Mouse (Mus musculus): ENCODE measurements around the gene Catspere2. TPM values are rescaled to one million over a fixed set of nuclear protein-coding genes. Genes with fewer than 3 reads are reported as not detected.
"Not testable (repeated sequence)": the region's sequence is repeated elsewhere in the genome, so short reads cannot be mapped to it uniquely, and the experiment has no call there.

Gene Catspere2
- total and polyA plus RNA-seq, 2 experiments from 2014 or later = 0.12 TPM; not detected in 1

DNA sequence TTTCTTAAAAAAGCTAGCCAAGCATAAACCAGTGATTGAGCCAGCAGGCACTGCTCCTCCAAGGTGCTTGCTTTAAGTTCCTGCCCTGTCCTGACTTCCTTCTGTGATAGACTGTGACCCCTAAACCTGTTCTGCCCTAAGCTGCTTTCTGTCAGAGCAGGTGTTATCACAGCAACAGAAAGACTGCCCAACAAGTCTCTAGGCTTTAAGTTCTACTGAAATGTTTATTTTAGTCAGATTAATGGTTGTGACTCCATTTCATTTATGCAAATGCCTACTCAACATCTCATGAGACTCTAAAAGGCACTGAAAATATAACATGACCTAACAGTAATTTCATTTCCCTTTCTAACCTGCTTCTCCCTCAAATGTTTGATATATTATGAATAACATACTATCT, 202.4 kb downstream of the Catspere2 start:
- ATAC-seq (ENCODE audit: insufficient read depth, low read depth) (no peak), DNase-seq (ENCODE audit: low spot score) (no peak)
- H3K4me3 ChIP-seq (ENCODE audit: low read depth, low read length) = no peak overlapping the region
- TF ChIP-seq EP300 (IDR thresholded peaks at IDR 0.05; ENCODE audit: low read depth) = no peak
- no peak for TF ChIP-seq CTCF (IDR thresholded peaks at IDR 0.05; ENCODE audit: low read depth)
- H3K4me1 ChIP-seq (ENCODE audit: control insufficient read depth, insufficient read depth) = peaks cover 13% of the 10 kb centered on the region; the same call in 1 of the 2 replicates
- no peak overlapping the region for H3K4me2 ChIP-seq (ENCODE audit: low read depth, low read length)
- H3K9ac ChIP-seq (replicated peaks; ENCODE audit: low read depth, low read length) = no peak overlapping the region
- H3K27me3 ChIP-seq (ENCODE audit: control insufficient read depth, insufficient read depth, low read length) = no peaks in the 10 kb centered on the region
- H3K9me3 ChIP-seq (replicated peaks; ENCODE audit: control insufficient read depth, low read length) = no peaks in the 10 kb centered on the region
- H3K27ac ChIP-seq (ENCODE audit: low read depth) = no peak overlapping the region
- no peaks in the 10 kb centered on the region for H3K36me3 ChIP-seq (replicated peaks; ENCODE audit: control insufficient read depth, insufficient read depth, low read length)

DNA sequence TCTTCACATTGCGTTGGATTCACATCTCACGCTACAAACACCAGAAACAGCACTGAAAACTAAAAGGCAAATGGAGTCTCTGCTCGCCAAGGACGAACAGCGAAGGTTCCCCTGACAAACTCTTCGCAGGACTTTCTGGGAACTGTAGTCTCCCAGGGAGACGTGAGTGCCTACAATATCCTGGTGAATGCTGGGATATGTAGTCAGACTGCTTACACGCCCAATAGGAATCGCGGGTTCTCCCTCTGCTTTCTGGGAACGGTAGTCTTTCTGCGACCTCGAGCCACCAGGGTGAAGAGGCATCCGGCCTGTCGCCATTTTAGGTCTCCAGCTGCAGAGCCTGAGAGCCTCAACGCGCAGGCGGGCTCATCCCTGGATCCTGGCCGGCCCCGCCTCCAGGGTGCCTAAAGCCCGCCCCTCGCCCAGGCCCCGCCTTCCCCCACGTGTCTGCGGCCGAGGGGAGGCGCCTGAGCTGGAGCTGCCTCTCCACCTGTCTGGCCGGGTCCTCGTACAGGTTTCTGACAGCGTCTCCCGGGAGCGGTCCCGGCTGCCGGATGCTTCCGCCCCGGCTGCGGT, 204.1 kb downstream of the Catspere2 start, which contains the start of gene Desi2:
TSS of gene Desi2 (plus strand) at position 202 of the 576 bp plus-strand sequence.
- DNase-seq (ENCODE audit: low spot score) (peak; percentile 100), ATAC-seq (ENCODE audit: insufficient read depth, low read depth) (peak; percentile 99)
- Histone ChIP-seq H3K4me1 (ENCODE audit: control insufficient read depth, insufficient read depth) (peaks cover 15% of the 10 kb centered on the region; the same call in 1 of the 2 replicates), H3K4me2 (ENCODE audit: low read depth, low read length) (peak within 1 kb of the TSS; percentile 85), H3K4me3 (ENCODE audit: low read depth, low read length) (peak within 1 kb of the TSS; percentile 72), H3K27ac (ENCODE audit: low read depth) (peak within 1 kb of the TSS; percentile 93), H3K9ac (replicated peaks; ENCODE audit: low read depth, low read length) (peak within 1 kb of the TSS; percentile 66)
- peak; percentile 7; the same call in 1 of the 2 replicates for TF ChIP-seq CTCF (IDR thresholded peaks at IDR 0.05; ENCODE audit: low read depth)
- H3K9me3 ChIP-seq (replicated peaks; ENCODE audit: control insufficient read depth, low read length); H3K27me3 ChIP-seq (ENCODE audit: control insufficient read depth, insufficient read depth, low read length); H3K36me3 ChIP-seq (replicated peaks; ENCODE audit: control insufficient read depth, insufficient read depth, low read length): not testable (repeated sequence)
- under 1% methylated on average over 27 of the region's 37 CpGs for WGBS

DNA sequence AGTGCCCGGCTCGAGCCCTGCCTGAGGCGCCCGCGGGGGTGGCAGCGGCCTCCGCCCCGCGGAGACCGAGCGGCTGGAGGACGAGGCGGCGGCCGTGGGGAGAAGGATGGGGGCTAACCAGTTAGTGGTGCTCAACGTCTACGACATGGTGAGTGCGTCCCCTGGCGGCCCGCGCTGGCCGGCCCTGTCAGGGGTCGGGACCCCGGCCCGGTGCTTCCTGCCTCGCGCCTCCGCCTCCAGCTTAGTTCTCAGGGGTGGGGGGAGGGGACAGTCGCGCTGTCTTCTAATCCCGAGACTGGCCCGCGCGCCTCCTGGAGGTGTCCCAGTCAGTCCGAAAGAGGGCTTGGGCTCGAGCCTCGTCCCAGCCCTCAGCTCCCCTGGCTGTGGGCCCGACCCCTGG, 204.6 kb downstream of the Catspere2 start:
- peak overlapping the region; percentile 93 for H3K27ac ChIP-seq (ENCODE audit: low read depth)
- peak overlapping the region; percentile 66 for H3K9ac ChIP-seq (replicated peaks; ENCODE audit: low read depth, low read length)
- H3K9me3 ChIP-seq (replicated peaks; ENCODE audit: control insufficient read depth, low read length); H3K27me3 ChIP-seq (ENCODE audit: control insufficient read depth, insufficient read depth, low read length); H3K36me3 ChIP-seq (replicated peaks; ENCODE audit: control insufficient read depth, insufficient read depth, low read length): not testable (repeated sequence)
- ATAC-seq (ENCODE audit: insufficient read depth, low read depth) (peak; percentile 47), DNase-seq (ENCODE audit: low spot score) (peak; percentile 34)
- WGBS = under 1% methylated on average over 26 of the region's 38 CpGs
- H3K4me2 ChIP-seq (ENCODE audit: low read depth, low read length) = peak overlapping the region; percentile 60
- TF ChIP-seq CTCF (IDR thresholded peaks at IDR 0.05; ENCODE audit: low read depth) = peak; percentile 35
- peak overlapping the region; percentile 72 for H3K4me3 ChIP-seq (ENCODE audit: low read depth, low read length)
- peaks cover 15% of the 10 kb centered on the region; the same call in 1 of the 2 replicates for H3K4me1 ChIP-seq (ENCODE audit: control insufficient read depth, insufficient read depth)

GRCm38 (mm10) chr1:178188386-178188785, 205.2 kb downstream of the Catspere2 start:
- no peaks in the 10 kb centered on the region for H3K9me3 ChIP-seq (replicated peaks; ENCODE audit: control insufficient read depth, low read length)
- H3K4me1 ChIP-seq (ENCODE audit: control insufficient read depth, insufficient read depth) = peaks cover 15% of the 10 kb centered on the region; the same call in 1 of the 2 replicates
- 7% methylated on average over 11 of the region's 13 CpGs for WGBS
- peak overlapping the region; percentile 65 for H3K9ac ChIP-seq (replicated peaks; ENCODE audit: low read depth, low read length)
- peak overlapping the region; percentile 43 for H3K27ac ChIP-seq (ENCODE audit: low read depth)
- ATAC-seq (ENCODE audit: insufficient read depth, low read depth) (no peak), DNase-seq (ENCODE audit: low spot score) (no peak)
- no peaks in the 10 kb centered on the region for H3K36me3 ChIP-seq (replicated peaks; ENCODE audit: control insufficient read depth, insufficient read depth, low read length)
- H3K4me3 ChIP-seq (ENCODE audit: low read depth, low read length) = peak overlapping the region; percentile 50
- H3K4me2 ChIP-seq (ENCODE audit: low read depth, low read length) = peak overlapping the region; percentile 85
- no peaks in the 10 kb centered on the region for H3K27me3 ChIP-seq (ENCODE audit: control insufficient read depth, insufficient read depth, low read length)
- TF ChIP-seq CTCF (IDR thresholded peaks at IDR 0.05; ENCODE audit: low read depth) (no peak), EP300 (IDR thresholded peaks at IDR 0.05; ENCODE audit: low read depth) (no peak)

DNA sequence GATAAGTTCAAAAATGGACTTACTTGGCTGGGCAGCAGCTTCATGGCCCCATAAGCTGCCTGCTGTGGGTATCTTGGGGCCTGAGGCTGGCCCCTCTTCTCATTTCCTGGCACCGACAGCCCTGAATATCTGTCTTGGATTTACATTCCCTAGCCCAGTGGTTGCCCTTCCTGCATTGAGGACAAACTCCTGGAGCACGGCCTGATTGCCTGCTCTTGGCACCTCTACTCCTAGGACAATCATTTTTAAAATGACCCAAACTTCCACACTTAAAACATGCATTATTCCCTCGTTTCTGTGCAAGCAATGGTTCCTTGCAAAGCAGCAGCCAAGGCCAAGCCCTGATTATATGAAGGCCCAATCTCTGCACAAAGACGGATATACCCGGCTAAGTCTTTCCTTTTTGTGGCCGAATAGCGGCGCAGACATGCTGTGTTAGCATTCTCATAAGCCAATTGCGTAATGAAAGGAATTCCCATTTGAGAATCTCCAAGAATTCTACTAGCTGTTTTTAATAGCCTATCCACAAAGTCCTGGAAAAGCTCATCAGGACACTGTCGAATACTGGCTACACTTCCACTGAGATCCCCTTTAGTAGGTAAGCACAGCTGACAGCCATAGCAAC, 222.6 kb downstream of the Catspere2 start:
- ATAC-seq (ENCODE audit: insufficient read depth, low read depth) (peak; percentile 30; the same call in 1 of the 2 replicates), DNase-seq (ENCODE audit: low spot score) (peak; percentile 32)
- WGBS = 52% methylated on average over 10 of the region's 10 CpGs
- TF ChIP-seq EP300 (IDR thresholded peaks at IDR 0.05; ENCODE audit: low read depth) (no peak), CTCF (IDR thresholded peaks at IDR 0.05; ENCODE audit: low read depth) (no peak)
- Histone ChIP-seq H3K4me1 (ENCODE audit: control insufficient read depth, insufficient read depth) (0 out of 2 replicates have a peak, but pooled peaks cover 9% of the 10 kb centered on the region), H3K9me3 (replicated peaks; ENCODE audit: control insufficient read depth, low read length) (no peaks in the 10 kb centered on the region), H3K27me3 (ENCODE audit: control insufficient read depth, insufficient read depth, low read length) (no peaks in the 10 kb centered on the region), H3K27ac (ENCODE audit: low read depth) (peak overlapping the region; percentile 49), H3K9ac (replicated peaks; ENCODE audit: low read depth, low read length) (no peak overlapping the region), H3K36me3 (replicated peaks; ENCODE audit: control insufficient read depth, insufficient read depth, low read length) (no peaks in the 10 kb centered on the region), H3K4me2 (ENCODE audit: low read depth, low read length) (no peak overlapping the region), H3K4me3 (ENCODE audit: low read depth, low read length) (no peak overlapping the region)

DNA sequence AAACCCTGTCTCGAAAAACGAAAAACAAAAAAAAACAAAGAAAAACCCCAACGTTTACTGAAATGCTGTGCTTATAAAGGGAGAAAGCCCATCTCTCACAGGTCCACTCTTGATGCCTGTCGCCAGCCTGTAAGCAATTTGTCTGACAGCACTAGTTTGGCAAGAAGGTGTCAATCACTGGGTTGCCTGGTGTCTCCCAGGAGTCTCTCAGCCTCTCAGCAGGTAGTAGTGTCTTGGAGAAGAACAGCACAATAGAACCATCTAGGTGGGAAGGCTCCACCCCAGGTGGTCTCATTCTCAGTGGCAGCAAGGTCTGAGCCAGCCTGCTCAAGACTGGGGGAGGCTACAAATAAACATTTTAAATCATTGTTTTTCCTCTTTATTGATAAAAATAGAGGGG, 224.6 kb downstream of the Catspere2 start:
- not testable (repeated sequence) for H3K27me3 ChIP-seq (ENCODE audit: control insufficient read depth, insufficient read depth, low read length); H3K4me1 ChIP-seq (ENCODE audit: control insufficient read depth, insufficient read depth); H3K4me2 ChIP-seq (ENCODE audit: low read depth, low read length); H3K36me3 ChIP-seq (replicated peaks; ENCODE audit: control insufficient read depth, insufficient read depth, low read length); H3K27ac ChIP-seq (ENCODE audit: low read depth); H3K9me3 ChIP-seq (replicated peaks; ENCODE audit: control insufficient read depth, low read length); DNase-seq (ENCODE audit: low spot score); ATAC-seq (ENCODE audit: insufficient read depth, low read depth); H3K4me3 ChIP-seq (ENCODE audit: low read depth, low read length); H3K9ac ChIP-seq (replicated peaks; ENCODE audit: low read depth, low read length)
- 88% methylated on average over 4 of the region's 4 CpGs for WGBS

All from heart, postnatal 0 days (tissue).